In genomic region chr9:114933723-114934171, GRCm38 (mm10) we compare ENCODE assay signal across 8 mouse cellular contexts. TPM values are rescaled to one million over a fixed set of nuclear protein-coding genes. Genes with fewer than 3 reads are reported as not detected.
DNase-seq lines count a peak whose midpoint lies in the region; ATAC-seq and TF ChIP-seq lines count a peak whose summit lies in the region.

TSS of gene Gpd1l (minus strand) at chr9:114933987.

- H3ac ChIP-seq in myocyte (ENCODE audit: control insufficient read depth, insufficient read length): peak within 1 kb of the TSS; percentile 76

- H3K36me3 ChIP-seq in erythroblast, embryonic 14.5 days (ENCODE audit: control insufficient read depth): no peaks in the 10 kb centered on the region
- H3K36me3 ChIP-seq in heart, embryonic 11.5 days (ENCODE audit: control insufficient read depth, insufficient read depth, low read length): no peaks in the 10 kb centered on the region
- no peaks in the 10 kb centered on the region for H3K36me3 ChIP-seq in kidney, embryonic 16.5 days (ENCODE audit: insufficient read depth, low read length)
- no peaks in the 10 kb centered on the region for H3K36me3 ChIP-seq in liver, adult 2 months (ENCODE audit: control insufficient read depth, insufficient read depth, low read length)
- H3K36me3 ChIP-seq in myocyte (ENCODE audit: control insufficient read depth, insufficient read depth): no peaks in the 10 kb centered on the region
- no peaks in the 10 kb centered on the region for H3K36me3 ChIP-seq in splenic B cell, adult 2 months (ENCODE audit: control insufficient read depth, insufficient read depth, low read length, poor library complexity, severe bottlenecking)

- WGBS in heart, embryonic 11.5 days (ENCODE audit: insufficient replicate concordance): under 1% methylated on average over 28 of the region's 30 CpGs
- under 1% methylated on average over 30 of the region's 30 CpGs for WGBS in kidney, embryonic 16.5 days
- under 1% methylated on average over 30 of the region's 30 CpGs for WGBS in liver, adult 2 months

- H3K4me1 ChIP-seq in erythroblast, embryonic 14.5 days (ENCODE audit: control insufficient read depth): peaks cover 20% of the 10 kb centered on the region
- peaks cover 4% of the 10 kb centered on the region; the same call in 1 of the 2 replicates for H3K4me1 ChIP-seq in heart, embryonic 11.5 days (ENCODE audit: control insufficient read depth, insufficient read depth, low read length)
- peaks cover 10% of the 10 kb centered on the region for H3K4me1 ChIP-seq in kidney, embryonic 16.5 days (ENCODE audit: insufficient read depth, low read length)
- peaks cover 6% of the 10 kb centered on the region for H3K4me1 ChIP-seq in liver, adult 2 months (ENCODE audit: control insufficient read depth, insufficient read depth, low read length)

- H3K79me2 ChIP-seq in liver, adult 2 months (ENCODE audit: control insufficient read depth, insufficient read depth, low read length): peaks cover 8% of the 10 kb centered on the region; the same call in 1 of the 2 replicates
- H3K79me2 ChIP-seq in myocyte (ENCODE audit: control insufficient read depth, insufficient read depth): no peaks in the 10 kb centered on the region

- TF ChIP-seq POLR2A in brain, embryonic 14.5 days (IDR thresholded peaks at IDR 0.05; ENCODE audit: borderline replicate concordance, extremely low read depth, insufficient read depth, insufficient read length, poor library complexity, severe bottlenecking): 0 out of 2 replicates have a peak, but pooled peaks have one; percentile 12
- peak; percentile 98 for TF ChIP-seq POLR2A in liver, adult 2 months (IDR thresholded peaks at IDR 0.05; ENCODE audit: extremely low read depth, insufficient read depth, low read length)
- peak; percentile 88 for TF ChIP-seq POLR2A in myocyte (IDR thresholded peaks at IDR 0.05; ENCODE audit: insufficient read length, low read depth)

- peak; percentile 97 for DNase-seq in A20 (ENCODE audit: low read depth, low spot score)
- peak; percentile 96 for DNase-seq in brain, embryonic 14.5 days (ENCODE audit: low read depth)
- DNase-seq in liver, adult 2 months (ENCODE audit: extremely low read depth, low read depth, low spot score): peak; percentile 90
- peak; percentile 94 for DNase-seq in splenic B cell, adult 2 months (ENCODE audit: low read depth, low spot score)

- H3K4me2 ChIP-seq in heart, embryonic 11.5 days: peak within 1 kb of the TSS; percentile 93
- peak within 1 kb of the TSS; percentile 97 for H3K4me2 ChIP-seq in kidney, embryonic 16.5 days (replicated peaks; ENCODE audit: low read depth, low read length)
- H3K4me2 ChIP-seq in myocyte (ENCODE audit: low read depth): peak within 1 kb of the TSS; percentile 95

- H3K4me3 ChIP-seq in erythroblast, embryonic 14.5 days (replicated peaks): peak within 1 kb of the TSS; percentile 74
- H3K4me3 ChIP-seq in heart, embryonic 11.5 days (ENCODE audit: low read depth, low read length): peak within 1 kb of the TSS; percentile 68
- H3K4me3 ChIP-seq in kidney, embryonic 16.5 days (ENCODE audit: low read length): peak within 1 kb of the TSS; percentile 77
- peak within 1 kb of the TSS; percentile 70 for H3K4me3 ChIP-seq in liver, adult 2 months (ENCODE audit: insufficient read depth, low read depth, low read length)
- H3K4me3 ChIP-seq in myocyte: peak within 1 kb of the TSS; percentile 37

- ATAC-seq in heart, embryonic 11.5 days (replicated peaks; ENCODE audit: insufficient number of reproducible peaks, low FRiP score, low TSS enrichment): peak; percentile 98
- peak; percentile 99 for ATAC-seq in kidney, embryonic 16.5 days (ENCODE audit: low FRiP score, low TSS enrichment)

- peak within 1 kb of the TSS; percentile 62; the same call in 1 of the 2 replicates for H3K27ac ChIP-seq in heart, embryonic 11.5 days (ENCODE audit: low read depth, low read length)
- peak within 1 kb of the TSS; percentile 90 for H3K27ac ChIP-seq in kidney, embryonic 16.5 days (ENCODE audit: low read length)
- H3K27ac ChIP-seq in liver, adult 2 months (replicated peaks; ENCODE audit: insufficient read depth, low read depth, low read length): peak within 1 kb of the TSS; percentile 49

- no peak for TF ChIP-seq CTCF in brain, embryonic 14.5 days (IDR thresholded peaks at IDR 0.05; ENCODE audit: borderline replicate concordance, extremely low read depth, insufficient read depth, insufficient read length)
- TF ChIP-seq CTCF in liver, adult 2 months (IDR thresholded peaks at IDR 0.05; ENCODE audit: low read depth, low read length): no peak

- no peaks in the 10 kb centered on the region for H3K27me3 ChIP-seq in erythroblast, embryonic 14.5 days (ENCODE audit: control insufficient read depth)
- no peaks in the 10 kb centered on the region for H3K27me3 ChIP-seq in heart, embryonic 11.5 days (ENCODE audit: control insufficient read depth, insufficient read depth, low read length)
- no peaks in the 10 kb centered on the region for H3K27me3 ChIP-seq in kidney, embryonic 16.5 days (ENCODE audit: insufficient read depth, low read length)
- H3K27me3 ChIP-seq in liver, adult 2 months (ENCODE audit: control insufficient read depth, insufficient read depth, low read length): no peaks in the 10 kb centered on the region
- H3K27me3 ChIP-seq in myocyte (ENCODE audit: control insufficient read depth, insufficient read depth, insufficient read length): no peaks in the 10 kb centered on the region
- H3K27me3 ChIP-seq in splenic B cell, adult 2 months (ENCODE audit: control insufficient read depth, insufficient read depth, low read length, poor library complexity, severe bottlenecking): no peaks in the 10 kb centered on the region

- H3K9me3 ChIP-seq in erythroblast, embryonic 14.5 days (ENCODE audit: control insufficient read depth, low read length): no peaks in the 10 kb centered on the region
- no peaks in the 10 kb centered on the region for H3K9me3 ChIP-seq in heart, embryonic 11.5 days (replicated peaks; ENCODE audit: control insufficient read depth, low read length)
- no peaks in the 10 kb centered on the region for H3K9me3 ChIP-seq in kidney, embryonic 16.5 days (ENCODE audit: low read length)

- H3K9ac ChIP-seq in heart, embryonic 11.5 days (ENCODE audit: low read depth, low read length): peak within 1 kb of the TSS; percentile 71
- H3K9ac ChIP-seq in kidney, embryonic 16.5 days (replicated peaks; ENCODE audit: low read length): peak within 1 kb of the TSS; percentile 80
- H3K9ac ChIP-seq in liver, adult 2 months (ENCODE audit: low read depth, low read length): peak within 1 kb of the TSS; percentile 83

TF ChIP-seq in myocyte, 11 proteins besides CTCF, POLR2A, EP300 and RAD21:
- TF ChIP-seq USF1 (IDR thresholded peaks at IDR 0.05; ENCODE audit: low read depth) (peak; percentile 55), MAX (IDR thresholded peaks at IDR 0.05; ENCODE audit: low read depth) (no peak), MYOG (IDR thresholded peaks at IDR 0.05; ENCODE audit: control insufficient read depth in 1 of 3, insufficient read depth in 1 of 3, insufficient read length in 2 of 3, low read depth in 2 of 3) (peak in 1 of 3 experiments; percentile 69), POLR2AphosphoS2 (IDR thresholded peaks at IDR 0.05; ENCODE audit: insufficient read length, low read depth) (peak; percentile 82), SRF (IDR thresholded peaks at IDR 0.05; ENCODE audit: control insufficient read depth, insufficient read length, low read depth) (peak; percentile 61), REST (IDR thresholded peaks at IDR 0.05; ENCODE audit: insufficient read depth, insufficient read length) (no peak), CEBPB (IDR thresholded peaks at IDR 0.05; ENCODE audit: insufficient read depth, poor library complexity, severe bottlenecking) (no peak), TCF12 (IDR thresholded peaks at IDR 0.05; ENCODE audit: insufficient read depth, poor library complexity, severe bottlenecking) (no peak), E2F4 (IDR thresholded peaks at IDR 0.05; ENCODE audit: insufficient read depth) (no peak), MYOD1 (IDR thresholded peaks at IDR 0.05; ENCODE audit: control insufficient read depth in 1 of 3, insufficient read length in 2 of 3, low read depth in 2 of 3) (peak in 1 of 3 experiments; percentile 63), TCF3 (IDR thresholded peaks at IDR 0.05; ENCODE audit: insufficient read length, low read depth) (no peak)

RNA-seq across cellular contexts. Expression of gene Gpd1l, which starts in this region (rescaled TPM):
- polyA plus RNA-seq in brain, embryonic 14.5 days (2012; rRNA removed): 27.4 and 30.3 TPM in 2 replicates
- 0.04 and 0.14 TPM in 2 replicates for polyA plus RNA-seq in erythroblast, embryonic 14.5 days (2012)
- 13.3 and 15.4 TPM in 2 replicates for polyA plus RNA-seq in heart, embryonic 11.5 days (2014; fragmentation: Nextera tagmentation; extraction: Ambion mirVana)
- polyA plus RNA-seq in kidney, embryonic 16.5 days (2015; fragmentation: Nextera tagmentation; extraction: Ambion mirVana): 20.8 and 22.9 TPM in 2 replicates
- total RNA-seq in liver, adult 2 months (2014; rRNA removed): 21.3 and 22.4 TPM in 2 replicates
- polyA plus RNA-seq in liver, adult 2 months (2012; rRNA removed): 12.6 and 14.7 TPM in 2 replicates
- 19.5 TPM for polyA plus RNA-seq in myocyte (2012; fragmentation: generic; extraction: Trizol)

Comparison
In these comparisons a context has a peak if more than half of its experiments do, and no peak if none do; other contexts are left out.
1. Peak in every context shown above with its lines: DNase-seq, ATAC-seq, H3K4me3 ChIP-seq and H3K27ac ChIP-seq.
2. RNA of gene Gpd1l (polyA plus RNA-seq): 27.4 to 30.3 TPM in brain, embryonic 14.5 days, 20.8 to 22.9 TPM in kidney, embryonic 16.5 days, 19.5 TPM in myocyte (single experiment), 13.3 to 15.4 TPM in heart, embryonic 11.5 days and 12.6 to 14.7 TPM in liver, adult 2 months; 0.04 to 0.14 TPM in erythroblast, embryonic 14.5 days; every median in the first group is over 10 times any median in the second.
3. POLR2A ChIP-seq: peak in every context shown above with its lines; median percentile 98 in liver, adult 2 months; 88 in myocyte; 12 in brain, embryonic 14.5 days.